Comparison of ENCODE assay signal across 8 mouse cellular contexts in genomic region chr6:90715245-90715905, GRCm38 (mm10).
DNase-seq lines count a peak whose midpoint lies in the region; ATAC-seq and TF ChIP-seq lines count a peak whose summit lies in the region.

No protein-coding gene starts in this region.

- peak overlapping the region; percentile 85 for H3K27ac ChIP-seq in heart, embryonic 13.5 days (replicated peaks)
- no peak overlapping the region for H3K27ac ChIP-seq in forebrain, embryonic 16.5 days (ENCODE audit: low read length)
- H3K27ac ChIP-seq in liver, embryonic 15.5 days (replicated peaks), result peak overlapping the region; percentile 88

- peak overlapping the region; percentile 94 for H3K9ac ChIP-seq in heart, embryonic 13.5 days
- no peak overlapping the region; the same call in 1 of the 2 replicates for H3K9ac ChIP-seq in forebrain, embryonic 16.5 days (replicated peaks; ENCODE audit: low read depth, low read length)
- H3K9ac ChIP-seq in liver, embryonic 15.5 days, result peak overlapping the region; percentile 92

- DNase-seq in heart, postnatal 4 days, result no peak
- no peak for DNase-seq in G1E (ENCODE audit: low spot score)
- DNase-seq in frontal cortex, postnatal 10 days (ENCODE audit: low spot score in 2 of 2), result no peak
- DNase-seq in cerebellum, postnatal 4 days (ENCODE audit: low spot score in 2 of 2), result no peak
- no peak for DNase-seq in adrenal gland, postnatal 25 days

- H3K9me3 ChIP-seq in heart, embryonic 13.5 days, result no peaks in the 10 kb centered on the region
- no peaks in the 10 kb centered on the region for H3K9me3 ChIP-seq in G1E (replicated peaks)
- no peaks in the 10 kb centered on the region for H3K9me3 ChIP-seq in forebrain, embryonic 16.5 days (ENCODE audit: control insufficient read depth, low read length)
- H3K9me3 ChIP-seq in liver, embryonic 15.5 days (replicated peaks), result no peaks in the 10 kb centered on the region

- peaks cover 88% of the 10 kb centered on the region for H3K4me1 ChIP-seq in heart, embryonic 13.5 days
- peaks cover 37% of the 10 kb centered on the region for H3K4me1 ChIP-seq in G1E (ENCODE audit: insufficient read depth, low read depth, low read length)
- peaks cover 58% of the 10 kb centered on the region for H3K4me1 ChIP-seq in forebrain, embryonic 16.5 days (replicated peaks; ENCODE audit: control insufficient read depth, insufficient read depth, low read length)
- peaks cover 71% of the 10 kb centered on the region for H3K4me1 ChIP-seq in liver, embryonic 15.5 days (replicated peaks)

- no peak for TF ChIP-seq CTCF in G1E (IDR thresholded peaks at IDR 0.05; ENCODE audit: low read depth, low read length)

- H3K36me3 ChIP-seq in heart, embryonic 13.5 days, result no peaks in the 10 kb centered on the region
- H3K36me3 ChIP-seq in G1E (replicated peaks), result peaks cover 30% of the 10 kb centered on the region
- H3K36me3 ChIP-seq in forebrain, embryonic 16.5 days (ENCODE audit: control insufficient read depth, insufficient read depth), result no peaks in the 10 kb centered on the region
- no peaks in the 10 kb centered on the region for H3K36me3 ChIP-seq in liver, embryonic 15.5 days (replicated peaks)

- ATAC-seq in heart, embryonic 13.5 days (ENCODE audit: extremely low read depth, insufficient number of reproducible peaks, low FRiP score, low TSS enrichment), result no peak
- no peak for ATAC-seq in G1E (ENCODE audit: extremely low read depth, insufficient number of reproducible peaks, low FRiP score, poor library complexity, severe bottlenecking)
- peak; percentile 58; the same call in 1 of the 2 replicates for ATAC-seq in forebrain, embryonic 16.5 days
- ATAC-seq in liver, embryonic 15.5 days (ENCODE audit: insufficient read depth), result no peak

- no peaks in the 10 kb centered on the region for H3K27me3 ChIP-seq in heart, embryonic 13.5 days (replicated peaks)
- H3K27me3 ChIP-seq in G1E (ENCODE audit: insufficient read depth, low read length), result peaks cover 10% of the 10 kb centered on the region
- H3K27me3 ChIP-seq in forebrain, embryonic 16.5 days (replicated peaks; ENCODE audit: control insufficient read depth, insufficient read depth, low read length), result no peaks in the 10 kb centered on the region
- no peaks in the 10 kb centered on the region for H3K27me3 ChIP-seq in liver, embryonic 15.5 days

- H3K4me2 ChIP-seq in heart, embryonic 13.5 days, result peak overlapping the region; percentile 94
- peak overlapping the region; percentile 67 for H3K4me2 ChIP-seq in forebrain, embryonic 16.5 days (ENCODE audit: low read length)
- H3K4me2 ChIP-seq in liver, embryonic 15.5 days, result peak overlapping the region; percentile 88

- peak overlapping the region; percentile 85 for H3K4me3 ChIP-seq in heart, embryonic 13.5 days
- H3K4me3 ChIP-seq in G1E (ENCODE audit: low read depth, low read length), result peak overlapping the region; percentile 83
- H3K4me3 ChIP-seq in forebrain, embryonic 16.5 days (replicated peaks; ENCODE audit: low read length), result peak overlapping the region; percentile 47
- H3K4me3 ChIP-seq in liver, embryonic 15.5 days (replicated peaks), result peak overlapping the region; percentile 92

- WGBS in heart, embryonic 13.5 days, result 59% methylated on average over 4 of the region's 4 CpGs
- WGBS in forebrain, embryonic 16.5 days, result 56% methylated on average over 4 of the region's 4 CpGs
- 40% methylated on average over 4 of the region's 4 CpGs for WGBS in liver, embryonic 15.5 days (ENCODE audit: insufficient replicate concordance)
